Mouse (Mus musculus): ENCODE data around the gene Abca2.

DNA sequence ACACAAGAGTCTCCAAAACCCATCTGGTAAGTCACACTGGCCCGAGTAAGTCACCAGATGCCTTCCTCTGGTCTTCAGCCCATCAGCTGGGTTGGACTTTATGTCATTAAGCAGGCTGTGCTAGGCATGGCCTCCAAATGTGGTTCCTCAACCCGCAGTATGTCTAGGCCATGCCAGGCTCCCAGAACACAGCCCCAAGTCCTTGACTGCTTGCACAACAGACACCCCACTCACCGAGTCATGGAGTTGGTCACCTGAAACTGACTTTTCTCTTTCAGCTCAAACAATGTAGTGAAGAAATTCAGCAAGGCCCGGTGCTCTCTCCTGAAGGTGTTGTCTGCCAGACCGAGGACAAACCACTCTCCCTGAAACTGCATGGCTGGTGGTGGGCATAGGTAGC is 64.5 kb downstream of the Abca2 start:
- TF ChIP-seq POLR2A (IDR thresholded peaks at IDR 0.05; ENCODE audit: low read depth, low read length) (no peak), CTCF (IDR thresholded peaks at IDR 0.05; ENCODE audit: borderline replicate concordance, insufficient read depth, low read length) (no peak)
